Mouse (Mus musculus): ENCODE measurements around the gene Erbin. TPM values are rescaled to one million over a fixed set of nuclear protein-coding genes. Genes with fewer than 3 reads are reported as not detected.

The Erbin gene
- total RNA-seq, 2 experiments from 2014 or later: 41.2 to 43.2 TPM

- DNase-seq: no peak
- intact Hi-C loops (cut with DNase I; ENCODE audit: low total_unique reads): no loop called here
Observed at GRCm38 (mm10) chr13:103841287-103842201, 78.8 kb downstream of the Erbin start.

DNA sequence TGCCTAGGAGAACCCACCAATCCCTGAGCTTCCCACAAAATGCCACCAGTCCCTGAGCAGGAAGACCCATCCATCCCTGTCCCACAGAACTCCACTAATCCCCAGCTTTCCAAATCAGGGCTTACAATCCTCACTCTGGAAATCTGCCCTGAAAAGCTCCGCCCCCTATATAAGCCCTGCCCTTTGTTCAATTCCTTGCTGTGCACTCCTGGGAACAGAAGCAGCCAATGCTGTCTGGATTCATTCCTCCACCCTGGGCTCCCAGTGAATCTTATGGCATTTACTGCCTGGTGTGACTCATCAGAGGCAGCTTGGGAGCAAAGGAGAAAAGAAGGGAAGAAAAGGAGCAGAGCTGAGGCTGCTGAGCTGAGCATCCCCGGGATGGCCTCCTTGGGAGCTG lies 81.7 kb downstream of the Erbin start:
- intact Hi-C loops (cut with DNase I; ENCODE audit: low total_unique reads): no loop called here
- peak; percentile 32 for DNase-seq

DNA sequence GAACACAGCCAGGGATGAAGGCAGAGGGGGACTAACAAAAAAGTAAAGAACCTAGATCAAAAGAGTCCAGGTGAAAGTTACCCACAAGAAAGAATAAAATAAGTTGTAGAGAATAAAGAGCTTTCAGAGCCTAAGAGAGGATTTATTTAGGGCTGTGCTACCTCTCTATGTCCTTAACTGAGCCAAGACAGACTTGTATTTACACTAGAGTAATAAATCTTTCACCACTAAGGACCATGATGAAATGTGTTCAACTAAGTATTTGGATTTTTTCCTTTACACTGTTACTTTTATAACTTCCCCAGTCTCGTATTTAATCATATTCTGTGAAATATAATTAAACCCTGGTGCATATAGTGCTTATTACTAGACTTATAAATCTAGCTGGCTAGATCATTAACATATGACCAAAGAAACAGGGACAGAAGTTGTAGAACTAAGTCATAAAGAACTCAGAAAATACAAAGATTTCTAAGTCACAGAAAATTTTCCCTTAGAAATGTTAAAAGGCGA lies 90.6 kb downstream of the Erbin start:
- intact Hi-C loops (cut with DNase I; ENCODE audit: low total_unique reads): no loop called here
- DNase-seq: no peak

GRCm38 (mm10) chr13:103822270-103822669 lies 98.0 kb downstream of the Erbin start:
- no peak for DNase-seq
- intact Hi-C loops (cut with DNase I; ENCODE audit: low total_unique reads): no loop called here

DNA sequence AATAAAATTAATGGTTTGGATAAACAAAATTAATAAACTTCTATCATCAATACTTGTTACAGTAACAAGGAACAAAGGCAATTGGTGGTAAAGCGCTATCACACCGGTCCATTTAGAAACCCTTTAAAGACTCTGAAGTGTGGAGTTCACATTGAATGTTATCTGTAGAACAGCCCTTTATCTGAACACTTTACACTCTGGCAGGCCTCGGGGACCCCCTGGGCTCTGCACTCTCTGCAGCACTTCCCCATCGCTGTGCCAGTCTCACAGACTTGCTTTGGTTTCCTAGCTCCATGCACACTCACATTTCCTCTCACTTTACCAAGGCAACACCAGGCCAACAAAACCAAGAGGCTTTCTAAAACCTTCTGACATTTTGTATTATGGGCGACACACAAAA lies 100.9 kb downstream of the Erbin start:
- DNase-seq: no peak
- intact Hi-C loops (cut with DNase I; ENCODE audit: low total_unique reads): no loop called here

- no peak for DNase-seq
- intact Hi-C loops (cut with DNase I; ENCODE audit: low total_unique reads): no loop called here
Observed at GRCm38 (mm10) chr13:103817935-103818334, 102.4 kb downstream of the Erbin start.

DNA sequence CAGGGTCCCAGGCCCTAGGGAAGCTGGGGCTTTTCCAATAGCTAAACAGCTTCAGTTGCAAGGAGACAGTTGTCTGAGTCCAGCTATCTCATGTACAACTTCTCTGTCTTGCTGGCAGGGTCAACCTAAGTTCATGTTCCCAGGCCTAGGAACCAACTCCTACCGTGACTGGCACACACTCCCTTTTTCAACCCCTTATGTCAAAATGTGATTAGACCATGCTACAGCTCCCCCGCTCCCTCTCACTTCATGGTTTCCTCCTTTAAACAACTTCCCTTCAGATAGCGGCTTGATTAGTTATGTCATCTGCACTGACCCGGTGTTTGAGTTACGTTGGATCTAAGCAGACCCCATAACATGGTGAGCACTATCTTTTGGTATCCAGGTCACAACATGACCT lies 112.8 kb downstream of the Erbin start:
- intact Hi-C loops (cut with DNase I; ENCODE audit: low total_unique reads): no loop called here
- no peak for DNase-seq

- intact Hi-C loops (cut with DNase I; ENCODE audit: low total_unique reads): no loop called here
- no peak for DNase-seq
Observed at GRCm38 (mm10) chr13:103806210-103806851, 114.0 kb downstream of the Erbin start.

DNA sequence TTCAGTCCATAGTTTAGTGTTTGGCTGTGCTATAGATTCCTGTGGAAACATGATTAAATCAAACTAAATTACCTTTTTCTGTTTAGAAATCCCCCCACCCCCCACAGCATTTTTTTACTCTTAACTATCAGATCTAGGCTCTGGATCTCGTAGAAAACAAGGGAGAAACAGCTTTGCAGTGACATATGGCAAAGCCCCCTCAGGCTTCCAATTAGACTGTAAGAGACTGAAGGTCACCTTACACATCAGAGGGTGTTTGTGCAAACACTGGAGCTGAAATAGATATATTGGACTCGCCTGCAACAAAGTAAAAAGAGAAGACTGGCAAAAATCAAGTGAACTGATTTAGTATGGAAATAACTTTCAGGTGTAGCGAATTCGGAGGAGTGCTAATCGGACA lies 116.6 kb downstream of the Erbin start:
- intact Hi-C loops (cut with DNase I; ENCODE audit: low total_unique reads): no loop called here

GRCm38 (mm10) chr13:103801021-103801420 lies 119.3 kb downstream of the Erbin start:
- intact Hi-C loops (cut with DNase I; ENCODE audit: low total_unique reads): no loop called here
- no peak for DNase-seq

More for the DNA sequence above, 116.6 kb downstream of the Erbin start:
- DNase-seq: no peak

GRCm38 (mm10) chr13:103794688-103795543 lies 125.4 kb downstream of the Erbin start:
- no peak for DNase-seq
- intact Hi-C loops (cut with DNase I; ENCODE audit: low total_unique reads): no loop called here

DNA sequence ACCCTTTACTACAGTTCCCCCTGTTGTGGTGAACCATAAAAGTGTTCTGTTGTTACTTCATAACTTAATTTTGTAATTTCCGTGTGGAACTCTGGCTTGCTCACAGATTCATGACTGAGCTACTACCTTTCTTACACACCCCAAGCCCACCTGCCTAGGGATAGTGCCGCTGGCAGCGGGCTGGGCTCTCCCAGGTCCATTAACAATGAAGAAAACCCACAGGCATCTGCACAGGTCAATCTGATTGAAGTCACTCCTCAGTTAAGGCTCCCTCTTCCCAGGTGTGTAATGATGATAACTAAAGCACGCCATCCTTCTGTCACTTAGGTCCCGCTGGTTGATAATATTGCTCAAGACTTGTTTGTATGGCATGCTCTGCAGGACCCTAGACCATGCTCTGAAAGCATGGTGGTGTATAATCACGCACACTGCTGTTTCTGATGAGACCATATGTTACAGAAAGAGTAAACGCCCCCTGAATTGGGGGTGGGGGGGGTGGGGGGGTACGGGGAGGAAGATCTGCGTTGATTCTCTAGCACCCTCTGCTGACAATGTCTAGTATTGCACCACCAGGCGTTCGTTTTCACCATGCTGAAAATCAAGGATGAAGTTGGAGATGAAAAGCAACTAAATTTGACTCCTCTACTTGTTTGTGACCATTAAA lies 140.3 kb downstream of the Erbin start:
- intact Hi-C loops (cut with DNase I; ENCODE audit: low total_unique reads): no loop called here
- DNase-seq: no peak

- DNase-seq: no peak
- intact Hi-C loops (cut with DNase I; ENCODE audit: low total_unique reads): no loop called here
Observed at GRCm38 (mm10) chr13:103777126-103777525, 143.2 kb downstream of the Erbin start.

- intact Hi-C loops (cut with DNase I; ENCODE audit: low total_unique reads): no loop called here
- DNase-seq: peak; percentile 94
Observed at GRCm38 (mm10) chr13:103774119-103774757, 146.1 kb downstream of the Erbin start, which contains the start of gene Srek1. Gene Srek1, minus strand, starts transcription at chr13:103774608.

- intact Hi-C loops (cut with DNase I; ENCODE audit: low total_unique reads): no loop called here
- DNase-seq: no peak
Observed at GRCm38 (mm10) chr13:103773407-103774118, 146.8 kb downstream of the Erbin start.

DNA sequence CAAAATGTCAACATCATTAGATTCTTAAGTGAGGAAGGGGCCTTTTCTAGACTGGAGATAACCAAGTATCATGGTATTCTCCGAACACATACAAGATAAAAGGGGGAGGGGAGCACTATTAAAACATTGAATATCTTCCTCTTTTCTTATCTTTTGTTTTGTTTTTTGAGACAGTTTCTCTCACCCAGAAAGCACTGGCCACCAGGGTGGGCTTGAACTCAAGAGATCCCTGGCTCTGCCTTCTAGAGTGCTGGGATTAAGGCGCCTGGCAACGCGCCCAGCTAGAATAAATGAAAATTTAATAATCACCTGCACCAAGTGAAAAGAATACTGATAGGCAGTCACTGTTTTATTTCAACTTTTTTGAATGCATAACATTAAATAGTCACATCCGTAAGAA lies 147.4 kb downstream of the Erbin start:
- DNase-seq: no peak
- intact Hi-C loops (cut with DNase I; ENCODE audit: low total_unique reads): no loop called here

- intact Hi-C loops (cut with DNase I; ENCODE audit: low total_unique reads): no loop called here
- DNase-seq: no peak
Observed at GRCm38 (mm10) chr13:103770821-103771220, 149.5 kb downstream of the Erbin start.

Data from gastrocnemius, postnatal 14 days (tissue).